Mouse (Mus musculus) forebrain, embryonic 10.5 days (tissue): ENCODE data around the gene Lrguk. TPM values are rescaled to one million over a fixed set of nuclear protein-coding genes. Genes with fewer than 3 reads are reported as not detected.
A peak's percentile ranks its signal among the peaks of the same experiment; 100 is the strongest.

Experiments
- DNase-seq: peaks from one replicate; pipeline ENCODE4 v3.0.0-alpha.2; 2017; ENCODE audit warnings: low spot score; ENCODE audit errors: extremely low spot score
- H3K27ac ChIP-seq: fragments of 300-500 bp; sonication (generic); 2 replicates; pipeline ENCODE4 v1.5.1; 2016; ENCODE audit warnings: mild to moderate bottlenecking
- H3K27me3 ChIP-seq: fragments of 300-500 bp; sonication (generic); 2 replicates; pipeline ENCODE4 v1.6.1; 2016; ENCODE audit warnings: mild to moderate bottlenecking; ENCODE audit not compliant: poor library complexity, severe bottlenecking
- H3K36me3 ChIP-seq: fragments of 300-500 bp; sonication (generic); replicated peaks from 2 replicates; pipeline ENCODE4 v1.6.1; 2016; ENCODE audit warnings: mild to moderate bottlenecking, moderate library complexity
- H3K4me1 ChIP-seq: fragments of 300-500 bp; sonication (generic); 2 replicates; pipeline ENCODE4 v1.6.1; 2016
- H3K4me3 ChIP-seq: fragments of 300-500 bp; sonication (generic); 2 replicates; pipeline ENCODE4 v1.5.1; 2016; ENCODE audit warnings: mild to moderate bottlenecking, moderate library complexity
- H3K9me3 ChIP-seq: fragments of 300-500 bp; sonication (generic); 2 replicates; pipeline ENCODE4 v1.6.1; 2016; ENCODE audit warnings: mild to moderate bottlenecking, moderate library complexity
- WGBS: fragments of 180-500 bp; shearing (Covaris S2); methylation state at CpG from one replicate; pipeline ENCODE4 v1.1.7; 2016; 5-methylcytosine and 5-hydroxymethylcytosine counted together
- polyA plus RNA-seq: library from polyadenylated mRNA; unstranded; fragments of >200 nt; fragmentation: Nextera tagmentation; extraction: Ambion mirVana; gene quantifications from 2 replicates; pipeline ENCODE4 v1.2.1, GENCODE M21; 2016

The Lrguk gene
- 1.2 TPM in 2 replicates for polyA plus RNA-seq

DNA sequence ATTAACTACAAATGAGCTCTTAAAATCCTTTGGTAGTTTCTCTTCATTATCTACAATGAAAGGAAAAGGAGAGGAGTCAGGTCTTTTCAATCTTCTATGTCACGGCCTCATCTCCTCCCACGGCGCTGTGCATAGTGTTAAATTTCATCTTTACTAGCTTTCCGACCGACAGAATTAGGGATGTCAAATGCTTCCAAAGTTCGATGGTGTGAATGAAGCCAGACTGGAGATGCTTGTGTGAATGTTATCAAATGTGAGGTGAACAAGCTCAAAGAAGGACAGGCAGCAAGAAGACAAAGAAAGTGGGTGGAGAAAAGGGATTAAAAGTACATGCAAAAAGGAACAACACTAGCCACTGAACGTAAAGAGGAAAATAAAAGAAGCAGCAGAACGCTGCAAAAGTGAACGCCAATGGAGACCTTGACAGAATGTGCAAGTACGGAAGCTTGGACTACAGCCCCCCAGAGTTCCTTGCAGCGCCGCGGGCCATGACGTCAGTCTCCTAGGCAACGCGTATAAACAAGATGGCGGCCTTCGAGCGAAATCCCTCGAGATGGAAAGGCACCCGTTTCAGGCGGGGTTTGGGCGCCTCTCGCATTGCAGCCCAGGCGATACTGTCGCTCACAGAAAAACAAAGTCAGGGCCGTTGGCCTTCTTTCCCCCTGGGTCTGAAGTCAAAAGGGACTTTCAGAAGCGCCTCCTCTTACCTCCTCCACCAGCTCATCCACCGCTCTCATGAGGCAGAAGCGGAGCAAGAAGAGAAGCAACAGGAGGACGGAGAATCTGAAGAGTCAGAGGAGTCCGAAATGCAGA is at the start of gene Lrguk:
Lrguk (plus strand) TSS at position 516 of the 813 bp plus-strand sequence.
- DNase-seq, result peak; percentile 87
- 5% methylated on average over 32 of the region's 32 CpGs for WGBS
- H3K36me3 ChIP-seq, result no peaks in the 10 kb centered on the region
- peak within 1 kb of the TSS; percentile 82 for H3K27ac ChIP-seq
- no peaks in the 10 kb centered on the region for H3K27me3 ChIP-seq
- H3K4me1 ChIP-seq, result peaks cover 16% of the 10 kb centered on the region
- H3K4me3 ChIP-seq, result peak within 1 kb of the TSS; percentile 63
- no peaks in the 10 kb centered on the region for H3K9me3 ChIP-seq

DNA sequence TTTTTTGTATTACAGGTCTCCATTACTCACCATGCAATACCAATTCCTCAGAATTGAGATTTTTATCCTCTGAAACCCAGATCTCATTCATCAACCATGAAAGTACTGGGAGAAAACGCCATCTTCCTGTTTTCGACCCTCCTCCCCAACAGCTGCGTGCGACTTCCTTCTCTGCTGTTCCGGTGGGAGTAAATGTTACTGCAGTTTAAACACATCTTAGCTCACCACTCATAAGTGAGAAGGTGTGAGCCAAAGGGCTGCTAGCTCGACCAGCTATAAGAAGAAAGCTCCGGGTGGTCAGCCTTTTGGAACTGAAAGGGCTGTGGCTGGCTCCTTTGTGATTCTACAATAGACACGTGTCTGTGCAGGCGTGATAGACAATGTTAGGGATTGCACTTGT is 46.5 kb upstream of the Lrguk start:
- DNase-seq, result no peak
- H3K4me1 ChIP-seq, result peaks cover 29% of the 10 kb centered on the region
- H3K36me3 ChIP-seq, result no peaks in the 10 kb centered on the region
- H3K27ac ChIP-seq, result no peak overlapping the region
- no peaks in the 10 kb centered on the region for H3K27me3 ChIP-seq
- H3K4me3 ChIP-seq, result no peak overlapping the region
- WGBS, result 88% methylated on average over 9 of the region's 9 CpGs
- H3K9me3 ChIP-seq, result no peaks in the 10 kb centered on the region

GRCm38 (mm10) chr6:33987132-33987531 is 42.1 kb upstream of the Lrguk start:
- no peak overlapping the region for H3K4me3 ChIP-seq
- H3K9me3 ChIP-seq, result no peaks in the 10 kb centered on the region
- no peak overlapping the region for H3K27ac ChIP-seq
- no peaks in the 10 kb centered on the region for H3K27me3 ChIP-seq
- 70% methylated on average over 5 of the region's 5 CpGs for WGBS
- no peaks in the 10 kb centered on the region for H3K36me3 ChIP-seq
- H3K4me1 ChIP-seq, result peaks cover 19% of the 10 kb centered on the region
- DNase-seq, result no peak

DNA sequence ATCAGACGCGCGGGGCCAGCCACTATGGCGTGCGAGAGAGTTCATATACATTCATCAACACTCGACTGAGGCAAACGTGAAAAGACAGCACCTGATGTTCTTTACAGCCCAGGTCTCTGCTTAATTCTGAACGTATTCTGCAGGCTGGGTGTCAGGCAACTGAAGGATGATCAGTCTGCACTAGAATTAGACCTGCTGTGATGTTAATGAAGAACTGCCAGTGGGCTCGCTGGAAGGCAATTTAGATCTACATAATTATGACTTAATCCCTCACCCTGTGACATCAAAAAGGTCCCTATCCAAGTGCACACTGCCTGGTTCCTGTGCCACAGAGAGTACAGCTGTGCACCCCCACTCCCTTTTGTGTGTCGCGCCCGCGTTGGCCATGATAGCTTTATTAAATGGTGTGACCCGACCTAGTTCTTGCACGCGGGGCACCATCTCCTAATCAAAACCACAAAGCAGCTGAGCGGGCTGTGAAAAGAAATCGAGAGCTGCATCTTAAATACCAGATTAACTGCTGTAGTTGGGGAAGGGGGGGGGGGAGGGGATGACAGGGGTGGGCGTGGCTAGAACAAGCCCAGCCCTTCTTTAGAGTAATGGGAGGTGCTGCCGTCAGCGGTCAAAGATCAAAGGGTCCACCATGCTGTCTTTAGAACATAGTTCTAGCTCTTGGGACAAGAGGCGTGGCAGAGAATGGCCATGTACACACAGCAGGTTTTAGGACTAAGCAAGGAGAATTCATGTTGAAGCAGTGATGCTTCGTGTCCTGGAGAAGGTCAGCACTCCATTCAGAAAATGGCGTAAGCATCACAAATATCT is 36.8 kb upstream of the Lrguk start:
- DNase-seq, result peak; percentile 57
- H3K9me3 ChIP-seq, result no peaks in the 10 kb centered on the region
- no peaks in the 10 kb centered on the region for H3K27me3 ChIP-seq
- WGBS, result 40% methylated on average over 24 of the region's 24 CpGs
- peaks cover 28% of the 10 kb centered on the region for H3K4me1 ChIP-seq
- H3K27ac ChIP-seq, result peak overlapping the region; percentile 65
- no peaks in the 10 kb centered on the region for H3K36me3 ChIP-seq
- H3K4me3 ChIP-seq, result peak overlapping the region; percentile 30; the same call in 1 of the 2 replicates

DNA sequence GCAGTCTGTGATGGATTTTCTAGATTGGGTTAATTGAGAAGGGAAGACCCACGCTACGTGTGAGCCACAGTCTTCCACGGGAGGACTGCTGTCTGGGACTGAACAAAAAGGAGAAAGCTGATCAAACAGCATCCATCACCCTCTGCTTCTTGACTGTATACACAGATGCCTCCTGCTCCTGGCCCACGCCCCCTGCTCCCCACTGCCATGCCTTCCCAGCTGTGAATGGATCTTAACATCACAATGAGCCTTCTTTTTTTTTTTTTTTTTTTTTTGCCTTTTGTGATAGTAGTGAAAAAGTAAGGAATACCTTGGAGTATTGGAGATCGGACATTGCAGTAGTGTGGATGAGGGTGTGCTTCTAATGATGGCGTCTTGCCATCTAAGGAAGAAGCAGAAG is 35.4 kb upstream of the Lrguk start:
- H3K36me3 ChIP-seq, result no peaks in the 10 kb centered on the region
- WGBS, result 81% methylated on average over 6 of the region's 6 CpGs
- DNase-seq, result no peak

DNA sequence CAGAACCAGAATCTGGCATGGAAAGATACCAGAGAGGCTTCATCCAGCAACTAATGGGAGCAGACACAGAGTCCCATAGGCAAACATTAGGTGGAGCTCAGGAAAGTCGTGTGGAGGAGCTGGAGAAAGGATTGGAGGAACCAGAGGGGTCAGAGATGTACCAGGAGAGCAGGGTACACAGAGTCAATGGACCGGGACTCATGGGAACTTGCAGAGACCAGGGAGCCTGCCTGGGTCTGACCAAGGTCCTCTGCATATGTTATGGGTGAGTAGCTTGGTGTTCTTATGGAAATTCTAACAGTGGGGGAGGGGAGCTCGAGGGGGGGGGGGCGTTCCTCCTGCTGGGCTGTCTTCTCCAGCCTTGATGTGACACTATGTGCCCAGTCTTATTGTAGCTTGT is 30.7 kb upstream of the Lrguk start:
- 52% methylated on average over 4 of the region's 4 CpGs for WGBS
- peaks cover 29% of the 10 kb centered on the region for H3K4me1 ChIP-seq
- no peak overlapping the region for H3K4me3 ChIP-seq
- no peaks in the 10 kb centered on the region for H3K27me3 ChIP-seq
- no peaks in the 10 kb centered on the region for H3K9me3 ChIP-seq
- DNase-seq, result no peak
- H3K36me3 ChIP-seq, result no peaks in the 10 kb centered on the region
- H3K27ac ChIP-seq, result no peak overlapping the region

More for the DNA sequence above, 35.4 kb upstream of the Lrguk start:
- Histone ChIP-seq H3K27ac (no peak overlapping the region), H3K4me1 (peaks cover 33% of the 10 kb centered on the region), H3K27me3 (no peaks in the 10 kb centered on the region), H3K9me3 (no peaks in the 10 kb centered on the region), H3K4me3 (no peak overlapping the region)

- Histone ChIP-seq H3K9me3 (no peaks in the 10 kb centered on the region), H3K4me3 (no peak overlapping the region), H3K27me3 (no peaks in the 10 kb centered on the region), H3K27ac (peak overlapping the region; percentile 9; the same call in 1 of the 2 replicates), H3K36me3 (no peaks in the 10 kb centered on the region), H3K4me1 (peaks cover 26% of the 10 kb centered on the region)
- DNase-seq, result no peak
- 16% methylated on average over 7 of the region's 7 CpGs for WGBS
Observed at GRCm38 (mm10) chr6:33999530-33999929, 29.7 kb upstream of the Lrguk start.

DNA sequence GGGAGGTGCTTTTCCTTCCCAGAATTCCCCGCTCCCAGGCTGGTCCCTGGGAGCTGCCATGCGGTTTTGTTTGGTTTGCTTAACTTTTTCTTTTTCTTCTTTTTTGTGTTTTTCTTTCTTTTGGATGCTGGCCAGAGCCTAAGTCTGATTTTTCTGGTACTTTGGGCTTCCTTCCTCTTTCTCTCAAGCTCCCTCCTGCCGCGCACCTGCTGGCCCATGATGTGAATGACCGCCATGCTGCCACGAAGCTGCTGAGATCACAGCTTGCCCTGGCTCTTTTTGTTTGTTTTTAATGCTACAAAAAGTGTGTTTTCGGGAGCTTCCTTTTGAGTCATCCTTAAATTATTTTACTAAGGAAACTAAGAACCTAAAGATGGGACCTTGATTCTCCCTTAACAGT is 28.6 kb upstream of the Lrguk start:
- no peak for DNase-seq
- Histone ChIP-seq H3K36me3 (no peaks in the 10 kb centered on the region), H3K27ac (no peak overlapping the region), H3K4me3 (no peak overlapping the region), H3K4me1 (peaks cover 21% of the 10 kb centered on the region), H3K9me3 (no peaks in the 10 kb centered on the region), H3K27me3 (no peaks in the 10 kb centered on the region)
- WGBS, result 91% methylated on average over 7 of the region's 7 CpGs

DNA sequence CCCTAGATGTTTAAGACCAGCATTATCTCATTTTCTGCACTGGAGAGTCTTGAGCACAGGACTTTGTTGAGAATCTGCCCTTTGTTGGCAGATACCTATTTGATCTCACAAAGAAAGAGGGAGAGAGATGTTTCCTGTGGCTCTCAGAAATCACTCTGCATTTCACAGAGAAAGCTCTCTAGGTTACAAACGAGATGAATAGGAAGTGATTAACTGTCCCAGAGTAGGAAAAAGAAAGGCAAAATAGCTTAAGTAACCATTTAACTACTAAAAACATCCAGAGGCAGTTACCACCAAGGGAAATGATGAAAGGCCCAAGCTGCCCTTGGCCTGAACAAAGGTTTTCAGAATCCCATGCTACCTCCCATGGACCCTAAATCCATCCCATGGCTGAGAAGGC is 26.2 kb upstream of the Lrguk start:
- no peaks in the 10 kb centered on the region for H3K9me3 ChIP-seq
- no peaks in the 10 kb centered on the region for H3K36me3 ChIP-seq
- H3K4me3 ChIP-seq, result no peak overlapping the region
- 29% methylated on average over 1 of the region's 1 CpGs for WGBS
- H3K4me1 ChIP-seq, result peaks cover 28% of the 10 kb centered on the region
- DNase-seq, result no peak
- no peak overlapping the region for H3K27ac ChIP-seq
- H3K27me3 ChIP-seq, result no peaks in the 10 kb centered on the region

DNA sequence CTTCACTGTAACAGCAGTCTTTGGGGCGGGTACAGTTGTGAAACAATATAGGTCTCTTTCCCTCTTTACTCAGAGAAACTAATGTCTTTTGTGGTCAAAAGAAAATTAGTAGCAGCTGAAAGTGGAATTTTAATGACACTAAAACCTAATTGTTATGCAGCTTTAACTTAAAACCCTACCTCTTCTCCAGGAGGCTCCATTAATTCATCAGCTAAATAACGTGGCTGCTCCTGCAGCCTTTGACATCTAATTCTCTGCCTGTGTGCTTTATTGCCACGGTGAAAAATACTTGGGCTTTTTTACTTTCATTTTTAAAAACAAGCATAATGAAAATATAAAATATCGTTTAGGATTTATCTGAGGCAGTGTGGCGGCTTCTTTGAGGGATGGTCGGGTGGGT is 15.8 kb upstream of the Lrguk start:
- WGBS, result 80% methylated on average over 6 of the region's 6 CpGs
- H3K27me3 ChIP-seq, result no peaks in the 10 kb centered on the region
- H3K36me3 ChIP-seq, result no peaks in the 10 kb centered on the region
- no peaks in the 10 kb centered on the region for H3K9me3 ChIP-seq
- H3K27ac ChIP-seq, result no peak overlapping the region
- 0 out of 2 replicates have a peak, but pooled peaks cover 3% of the 10 kb centered on the region for H3K4me1 ChIP-seq
- DNase-seq, result no peak
- H3K4me3 ChIP-seq, result no peak overlapping the region

DNA sequence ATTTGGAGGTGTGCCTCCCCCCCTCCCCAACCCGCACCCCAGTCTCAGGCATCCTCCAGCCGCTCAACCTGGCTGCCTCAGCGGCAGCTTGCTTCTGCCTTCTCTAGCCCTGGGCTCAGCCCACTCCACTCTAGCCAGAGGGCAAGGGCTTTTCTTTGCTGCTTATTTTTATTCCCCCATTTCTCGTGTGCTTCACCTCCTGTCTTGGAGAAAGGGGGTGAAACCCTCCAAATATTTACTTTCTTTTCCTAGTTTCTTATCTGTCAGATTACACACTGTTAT is 439 bp downstream of the Lrguk start:
- Histone ChIP-seq H3K9me3 (no peaks in the 10 kb centered on the region), H3K27ac (peak overlapping the region; percentile 82), H3K27me3 (no peaks in the 10 kb centered on the region), H3K36me3 (no peaks in the 10 kb centered on the region), H3K4me1 (peaks cover 22% of the 10 kb centered on the region), H3K4me3 (peak overlapping the region; percentile 63)
- no peak for DNase-seq
- WGBS, result 2% methylated on average over 4 of the region's 4 CpGs

DNA sequence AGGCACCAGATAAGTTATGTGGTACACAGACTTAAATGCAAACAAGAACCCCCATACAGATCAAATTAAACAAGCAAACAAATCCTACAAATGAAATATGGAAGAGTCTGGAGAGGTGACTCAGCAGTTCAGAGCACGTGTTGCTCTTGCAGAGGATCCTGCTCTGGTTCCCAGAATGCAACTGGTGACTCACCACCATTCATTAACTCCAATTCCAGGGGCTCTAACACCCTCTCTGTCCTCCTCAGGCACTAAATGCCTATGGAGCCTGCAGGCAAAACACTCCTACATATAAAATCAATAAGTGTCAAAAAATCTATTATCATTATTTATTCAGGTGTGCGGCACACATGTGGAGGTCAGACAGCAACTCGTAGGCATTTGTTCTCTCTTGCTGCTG is 4.8 kb downstream of the Lrguk start:
- H3K4me3 ChIP-seq, result no peak overlapping the region
- DNase-seq, result no peak
- H3K27me3 ChIP-seq, result no peaks in the 10 kb centered on the region
- WGBS, result 73% methylated on average over 3 of the region's 3 CpGs
- no peaks in the 10 kb centered on the region for H3K36me3 ChIP-seq
- peaks cover 20% of the 10 kb centered on the region for H3K4me1 ChIP-seq
- H3K27ac ChIP-seq, result no peak overlapping the region
- no peaks in the 10 kb centered on the region for H3K9me3 ChIP-seq
